Mouse (Mus musculus) c-Kit-negative CD71-positive TER-119-positive erythroid progenitor cells, embryonic 14.5 days (primary cell): ENCODE measurements around the gene Hsfy2.

Experiments
- DNase-seq: peaks from one replicate; pipeline ENCODE4 v3.0.0-alpha.2; 2013; ENCODE audit warnings: low read depth, low spot score

Hsfy2 gene

DNA sequence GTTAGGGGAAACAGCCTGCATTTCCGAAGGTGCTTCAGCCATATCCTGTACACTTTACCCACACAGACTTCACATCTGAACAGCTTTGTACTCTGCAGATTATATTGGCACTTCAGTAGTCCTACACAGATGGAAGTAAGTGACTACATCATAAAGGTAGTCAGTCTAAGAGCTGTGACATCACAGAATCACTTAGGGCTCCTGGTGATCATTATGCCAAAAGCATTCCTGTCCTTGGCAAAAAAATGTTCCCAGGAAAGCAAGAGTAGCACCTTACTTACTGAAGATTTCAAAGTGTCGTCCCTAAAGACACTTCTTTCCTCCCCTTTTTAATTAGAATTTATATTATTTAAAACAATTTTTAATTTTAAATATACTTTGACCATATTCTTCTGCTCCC lies at the start of gene Hsfy2:
Hsfy2 (minus strand) TSS at position 101 of the 400 bp plus-strand sequence.
- no peak for DNase-seq

DNA sequence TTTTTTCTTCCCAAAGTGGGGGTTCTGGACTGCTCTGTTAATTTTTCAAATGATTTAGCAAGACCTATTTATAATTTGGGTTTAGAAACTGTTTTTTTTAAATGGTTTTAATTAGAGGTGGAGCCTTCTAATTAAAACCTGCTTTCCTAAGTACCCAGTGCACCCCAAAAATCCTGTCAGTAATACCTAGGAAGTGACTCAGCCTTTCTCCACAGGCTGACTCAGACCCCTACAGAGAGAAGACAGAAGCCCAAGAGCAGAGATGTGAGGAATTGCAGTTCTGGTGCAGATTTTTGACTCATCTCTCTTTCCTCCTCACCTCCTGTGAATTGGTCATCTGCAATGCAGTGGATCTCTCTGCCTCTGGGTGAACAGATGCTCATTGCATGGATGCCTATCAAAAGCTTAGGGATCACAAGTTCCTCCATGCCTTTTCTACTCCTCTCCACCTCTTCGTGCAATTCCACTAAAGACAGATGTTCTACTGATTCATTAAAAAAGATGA lies 47.9 kb upstream of the Hsfy2 start:
- DNase-seq = no peak

DNA sequence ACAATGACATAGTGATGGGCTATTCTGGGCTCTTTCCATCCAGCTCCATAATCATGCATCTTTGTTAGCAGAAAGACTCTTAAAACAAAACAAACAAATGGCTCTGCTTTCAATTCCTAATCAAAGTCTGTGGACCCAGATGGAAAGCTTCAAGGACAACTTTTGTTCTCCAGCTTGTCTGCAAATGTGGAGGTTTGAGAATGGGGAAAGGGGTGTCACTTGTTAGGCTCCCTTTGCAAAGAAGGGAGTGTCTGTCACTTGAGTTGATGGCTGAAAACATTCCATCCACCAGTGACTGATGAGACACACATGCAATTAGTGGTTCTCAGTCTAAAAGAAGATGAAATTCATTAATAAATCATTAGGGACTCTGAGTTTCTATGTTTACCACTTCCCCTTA lies 47.3 kb upstream of the Hsfy2 start:
- no peak for DNase-seq

DNA sequence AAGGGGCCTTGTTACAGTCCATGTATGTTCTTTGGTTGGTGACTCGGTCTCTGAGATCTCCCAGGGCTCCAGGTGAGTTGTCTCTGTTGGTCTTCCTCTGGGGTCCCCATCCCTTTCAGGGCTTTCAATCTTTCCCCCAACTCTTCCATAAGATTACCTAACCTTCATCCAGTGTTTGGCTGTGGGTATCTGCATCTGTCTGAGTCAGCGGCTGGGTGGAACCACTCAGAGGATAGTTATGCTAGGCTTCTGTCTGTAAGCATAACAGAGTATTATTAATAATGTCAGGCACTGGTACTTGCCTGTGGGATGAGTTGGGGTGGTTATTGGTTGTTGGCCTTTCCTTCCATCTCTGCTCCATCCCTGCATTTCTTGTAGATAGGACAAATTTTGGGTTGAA lies 44.0 kb upstream of the Hsfy2 start:
- DNase-seq = no peak

DNA sequence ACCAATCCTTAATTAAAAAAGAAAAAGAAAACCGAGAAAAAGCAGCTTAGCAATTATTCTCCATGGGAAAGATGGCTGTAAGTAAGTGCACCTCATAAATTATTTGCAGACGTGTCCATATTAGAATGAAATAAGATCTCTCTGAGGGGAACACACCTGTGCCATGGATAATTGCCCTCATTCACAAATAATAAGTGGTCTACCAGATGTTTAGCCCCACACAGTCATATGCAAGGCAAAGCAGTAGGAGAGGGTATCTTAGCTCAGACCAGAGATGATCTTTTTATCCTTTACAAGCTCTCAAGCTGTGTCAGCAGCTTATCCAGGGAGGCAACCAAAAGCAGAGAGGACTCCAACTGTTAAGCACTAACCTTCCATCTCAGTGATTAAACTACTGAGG lies 38.0 kb upstream of the Hsfy2 start:
- no peak for DNase-seq

DNA sequence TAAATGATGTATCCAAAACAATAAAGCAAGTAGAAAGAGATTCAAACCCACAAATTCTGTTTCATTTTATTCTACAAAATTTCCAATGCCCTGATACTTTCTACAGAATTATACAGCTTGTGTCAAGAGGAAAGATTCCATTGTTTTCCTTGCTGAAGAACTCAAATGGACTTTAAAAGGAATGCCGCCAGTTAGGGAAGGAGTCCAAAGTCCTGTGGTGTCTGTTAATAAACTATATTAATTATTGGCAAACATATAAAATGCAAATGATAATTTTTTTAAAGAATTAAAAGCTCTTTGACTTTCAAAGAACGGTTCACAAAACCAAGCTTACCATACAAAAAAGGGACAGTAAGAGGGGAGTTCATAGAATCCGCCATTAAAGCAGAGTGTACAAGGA lies 37.4 kb upstream of the Hsfy2 start:
- no peak for DNase-seq

DNA sequence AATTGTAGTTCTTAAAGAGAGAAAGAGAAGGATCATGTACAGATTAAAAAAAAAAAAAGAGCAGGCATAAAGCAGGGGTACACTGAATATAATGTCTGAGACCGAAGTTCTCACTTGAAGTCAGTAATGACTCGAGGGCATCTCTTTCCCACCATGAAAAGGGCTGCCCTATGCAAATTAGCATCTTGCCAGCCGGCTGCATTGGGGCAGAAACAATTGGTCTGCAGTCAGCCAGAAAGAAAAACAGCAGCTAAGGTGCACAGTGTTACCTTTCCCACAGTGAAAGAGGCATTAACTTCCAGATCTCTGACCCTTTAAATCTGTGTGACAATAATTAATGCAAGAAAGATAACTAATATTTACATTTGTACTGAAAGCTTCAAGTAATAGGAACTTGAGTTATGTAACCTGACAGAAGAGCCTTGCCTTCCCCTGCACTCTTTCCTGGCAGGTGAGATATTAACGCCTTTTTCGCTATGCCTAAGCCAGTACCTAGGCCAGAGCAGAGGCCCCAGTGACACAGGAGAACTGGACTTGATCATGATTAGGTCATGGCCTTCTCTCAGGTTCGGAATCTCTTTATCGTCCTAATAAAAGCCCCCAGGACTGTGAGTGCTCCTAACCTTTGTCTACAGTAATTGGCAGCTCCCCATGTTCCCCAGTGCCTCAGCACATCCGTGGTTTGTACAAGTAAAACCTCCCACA lies 34.2 kb upstream of the Hsfy2 start:
- no peak for DNase-seq

DNA sequence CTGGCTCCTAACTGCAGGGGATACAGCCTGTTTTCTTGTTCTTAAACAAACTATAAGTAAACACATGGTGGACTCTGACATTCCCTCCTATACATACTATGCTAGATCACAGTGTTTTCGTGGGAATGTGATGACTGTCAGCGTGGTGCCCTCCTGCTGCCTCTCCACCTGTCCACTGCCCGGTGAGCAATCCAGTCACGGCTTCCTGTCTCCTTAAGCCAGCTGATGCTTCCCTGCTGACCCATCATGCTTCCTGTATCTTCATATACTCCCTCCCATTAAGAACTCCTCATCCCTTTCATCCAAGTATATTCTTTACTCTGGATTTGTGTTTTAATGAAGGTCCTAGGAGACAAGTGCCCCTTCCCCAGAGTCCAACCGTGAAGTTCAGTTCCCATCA lies 33.3 kb upstream of the Hsfy2 start:
- DNase-seq = no peak

DNA sequence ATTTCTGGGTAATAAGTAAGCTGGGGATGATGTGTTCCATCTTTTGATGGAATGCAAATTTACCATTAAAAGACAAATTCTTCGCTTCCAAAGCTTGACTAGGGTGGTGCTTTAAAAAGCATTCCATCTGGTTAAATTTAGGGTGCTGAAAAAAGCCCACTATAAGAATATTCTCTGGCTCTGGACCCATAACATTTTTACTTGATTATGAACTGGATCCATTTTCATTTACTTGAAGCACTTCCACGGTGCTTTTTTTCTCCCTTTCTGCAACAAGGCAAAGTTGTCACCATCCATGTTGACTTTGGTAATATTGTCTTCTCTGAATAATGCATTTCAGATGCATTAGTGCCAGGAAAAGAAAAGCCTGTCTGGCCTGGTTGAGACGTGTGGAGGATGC lies 27.4 kb upstream of the Hsfy2 start:
- no peak for DNase-seq

DNA sequence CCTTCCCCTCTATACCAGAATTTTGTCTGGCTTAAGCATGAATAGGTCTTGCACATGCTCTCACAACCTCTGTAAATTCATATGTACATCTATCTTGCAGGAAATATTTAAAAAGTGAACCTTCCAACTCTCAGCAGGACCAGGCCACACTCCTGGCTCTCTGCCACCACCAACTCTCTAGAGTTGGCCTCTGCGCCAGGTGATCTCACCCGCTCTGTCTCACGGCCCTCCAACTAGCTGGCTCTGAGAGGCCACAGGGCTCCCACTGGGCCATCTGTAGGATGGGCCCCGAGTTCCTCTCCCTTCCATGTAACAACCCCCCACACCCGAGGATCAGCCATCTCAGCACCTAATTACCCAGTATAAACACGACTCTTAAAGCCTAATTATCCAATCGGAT lies 10.4 kb downstream of the Hsfy2 start:
- no peak for DNase-seq

DNA sequence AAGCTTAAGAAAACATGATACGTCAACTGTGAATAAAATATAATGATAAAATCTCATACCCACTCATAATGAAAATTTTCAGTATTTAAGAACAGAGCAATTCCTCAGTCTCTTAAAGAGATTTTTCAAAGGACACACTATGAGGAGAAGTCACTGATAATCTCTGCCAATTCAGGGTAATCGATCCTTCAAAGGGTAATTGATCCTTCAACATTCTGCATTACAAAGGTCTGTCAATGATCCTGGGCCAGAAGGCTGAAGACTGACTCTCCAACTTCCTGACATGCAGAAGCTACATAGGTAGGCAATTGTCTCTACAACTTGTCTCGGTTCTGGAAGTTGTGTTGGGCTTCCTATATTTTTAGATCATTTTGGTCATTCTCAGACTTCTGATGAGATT lies 12.9 kb downstream of the Hsfy2 start:
- no peak for DNase-seq

DNA sequence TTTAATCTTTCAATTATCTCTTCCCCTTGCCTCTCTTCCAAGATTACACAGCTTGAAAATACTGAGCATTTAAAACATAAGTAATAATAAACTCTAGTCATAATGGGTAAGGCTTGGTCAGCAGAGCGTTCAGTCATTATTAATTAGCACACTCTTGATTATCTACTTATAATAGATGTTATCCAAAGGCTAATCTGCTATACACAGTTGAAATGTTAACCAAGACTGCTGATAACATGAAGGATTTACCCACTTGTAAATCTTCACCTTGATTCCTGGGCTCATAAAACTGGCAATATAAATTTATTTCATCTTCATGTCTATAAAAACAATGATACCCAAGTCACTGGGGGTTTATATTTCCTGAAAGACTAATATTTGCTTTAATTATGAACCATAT lies 24.9 kb downstream of the Hsfy2 start:
- no peak for DNase-seq
